Mouse (Mus musculus): ENCODE results near the gene Gm20671. TPM values are rescaled to one million over a fixed set of nuclear protein-coding genes. Genes with fewer than 3 reads are reported as not detected.

Gene Gm20671
- not detected in 2 replicates for polyA plus RNA-seq (2015; fragmentation: Nextera tagmentation; extraction: Ambion mirVana)

DNA sequence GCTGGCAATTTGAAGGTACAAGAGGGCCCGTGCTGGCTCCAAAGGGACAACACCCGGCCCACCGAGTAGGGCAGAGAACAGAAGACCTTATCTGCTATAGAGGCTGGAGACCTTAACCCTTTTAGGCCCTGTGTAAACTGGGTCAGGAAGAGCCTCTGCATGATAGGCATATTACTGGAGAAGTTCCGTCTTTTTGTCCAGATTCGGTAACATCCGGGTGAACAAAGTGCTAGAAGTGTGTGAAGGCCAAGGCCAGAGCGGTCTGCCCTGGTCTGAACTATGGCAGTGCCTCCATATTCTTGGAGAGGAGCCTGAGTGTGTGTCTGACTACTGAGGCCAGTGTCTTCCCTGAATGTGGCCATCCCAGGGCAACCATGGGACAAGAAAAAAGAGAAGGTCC lies at the start of gene Gm20671:
Gene Gm20671 (minus strand): TSS at position 101 of the 400 bp plus-strand sequence.

DNA sequence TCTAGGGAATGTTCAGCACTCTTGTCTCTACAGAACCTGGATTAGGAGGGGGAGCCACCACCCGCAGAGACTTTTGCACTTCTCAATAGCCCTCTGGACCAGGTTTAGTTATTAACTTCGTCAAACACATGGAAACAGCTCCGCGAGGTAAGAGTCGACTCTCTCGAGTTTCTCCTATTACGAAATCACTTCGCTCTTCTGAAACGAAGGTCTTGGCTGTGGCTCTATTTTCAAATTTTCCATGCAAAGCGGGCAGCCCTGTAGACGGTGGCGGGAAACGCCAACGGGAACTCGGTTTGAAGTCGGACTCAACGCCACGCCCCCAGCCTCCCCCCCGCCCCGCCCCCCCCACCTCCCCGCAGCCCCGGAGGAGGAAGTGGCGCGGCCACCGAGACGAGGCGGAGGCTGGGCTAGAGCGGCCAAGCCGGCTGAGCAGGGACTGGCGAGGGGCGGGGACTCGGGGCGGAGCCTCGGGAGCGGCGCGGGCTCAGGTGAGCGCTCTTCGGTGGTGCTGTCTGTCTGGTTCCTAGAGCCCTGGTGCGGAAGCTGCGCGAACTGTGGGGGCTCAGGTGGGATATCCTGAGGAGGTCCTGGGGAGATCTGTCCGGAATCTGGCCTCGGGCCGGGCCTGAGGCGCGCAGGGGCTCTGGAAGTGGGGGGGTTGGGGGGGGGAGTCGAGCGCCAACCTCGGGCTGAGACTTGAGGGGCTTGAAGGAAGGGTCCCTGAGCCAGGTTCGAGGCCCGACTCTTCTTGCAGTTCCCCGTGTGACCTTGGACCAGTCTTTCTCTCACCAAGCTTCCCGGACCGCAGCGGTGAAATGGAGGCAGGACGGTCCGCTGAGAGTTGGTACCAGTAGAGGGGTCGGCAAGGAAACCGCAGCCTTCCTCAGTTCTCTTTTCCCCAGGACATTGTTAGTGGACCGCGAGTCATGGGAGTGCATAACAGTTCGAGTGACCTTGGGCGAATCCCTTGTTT lies 36.6 kb upstream of the Gm20671 start, which contains the start of gene Depdc5:
Gene Depdc5 (plus strand): TSS at position 449 of the 976 bp plus-strand sequence.

DNA sequence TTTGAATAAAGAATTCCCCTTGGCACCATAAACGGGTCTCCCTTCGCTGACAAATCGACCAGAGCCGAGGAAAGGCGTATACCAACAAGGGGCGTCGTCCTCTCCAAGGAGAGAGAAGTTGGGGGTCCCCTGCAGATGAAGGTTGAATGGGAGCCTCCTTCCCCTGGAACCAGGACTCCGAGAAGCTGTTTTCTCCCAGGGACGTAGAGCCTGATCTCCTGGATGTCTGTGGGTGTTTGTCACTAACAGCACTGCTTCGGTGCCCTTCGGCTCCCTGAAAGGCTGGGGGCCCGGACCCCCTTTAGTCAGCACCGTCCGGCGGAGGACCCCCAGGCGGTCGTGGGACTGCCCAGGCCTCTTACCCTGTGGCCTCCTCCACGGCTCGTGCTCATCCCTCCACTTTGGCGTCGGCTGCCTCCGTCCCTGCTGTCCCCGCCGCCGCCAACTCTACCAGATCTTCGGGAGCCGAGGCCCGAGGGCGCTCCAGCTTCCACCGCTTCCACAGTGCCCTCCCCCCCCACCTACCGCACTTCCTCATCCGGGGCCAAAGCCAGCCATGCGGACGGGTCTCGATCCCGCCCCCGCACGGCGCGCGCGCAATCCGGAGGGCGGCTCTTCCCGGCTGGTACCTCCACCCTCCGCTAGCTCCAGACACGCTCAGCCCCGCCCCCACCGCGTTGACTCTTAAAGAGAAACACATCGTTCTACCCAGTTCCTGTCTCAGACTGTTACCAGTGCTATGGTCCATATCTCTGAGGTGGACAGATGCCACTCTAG lies 27.0 kb upstream of the Gm20671 start, which contains the start of gene Prr14l:
Gene Prr14l (minus strand): TSS at position 526 of the 777 bp plus-strand sequence.

DNA sequence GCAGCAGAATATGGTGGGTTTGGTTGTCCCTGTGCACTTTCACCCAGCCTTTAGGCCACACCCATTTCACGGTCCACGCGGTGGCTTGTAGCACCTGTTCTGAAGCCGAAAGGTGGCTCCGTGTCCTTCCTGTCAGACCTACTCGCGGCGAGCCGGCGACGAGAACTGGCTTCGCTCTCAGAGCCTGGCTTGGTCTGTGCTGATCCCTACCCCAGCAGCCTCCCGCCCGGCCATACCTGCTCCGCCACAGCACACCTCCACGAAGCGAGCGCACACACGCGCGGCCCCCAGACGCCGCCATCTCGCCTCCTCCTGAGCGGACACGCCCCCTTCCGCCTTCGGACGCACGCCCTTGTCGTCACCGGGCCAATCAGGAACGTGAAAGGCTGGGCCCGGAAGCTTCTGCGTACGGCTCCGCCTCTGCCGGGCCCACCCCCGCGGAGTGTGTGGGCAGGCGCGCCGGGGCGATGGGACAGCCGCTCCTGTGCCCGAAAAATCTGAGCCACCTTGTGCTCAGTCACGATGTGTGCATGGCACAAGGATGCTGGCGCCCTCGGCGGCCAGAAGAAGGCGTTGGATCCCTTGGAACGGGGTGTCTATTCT lies 41.5 kb downstream of the Gm20671 start, which contains the start of gene Pisd:
Gene Pisd (minus strand): TSS at position 334 of the 603 bp plus-strand sequence.

Other genes with a start within 250 kb of the Gm20671 start
- gene Yes1, start 215.9 kb downstream of the Gm20671 start, polyA plus RNA-seq (2015; fragmentation: Nextera tagmentation; extraction: Ambion mirVana) = 14.9 and 15.2 TPM in 2 replicates
- 72.8 and 82.3 TPM in 2 replicates for gene Pisd, start 41.5 kb downstream of the Gm20671 start, polyA plus RNA-seq (2015; fragmentation: Nextera tagmentation; extraction: Ambion mirVana)
- 8.4 and 13.5 TPM in 2 replicates for gene Prr14l, start 27.1 kb upstream of the Gm20671 start, polyA plus RNA-seq (2015; fragmentation: Nextera tagmentation; extraction: Ambion mirVana)
- gene Depdc5, start 36.6 kb upstream of the Gm20671 start, polyA plus RNA-seq (2015; fragmentation: Nextera tagmentation; extraction: Ambion mirVana) = 13.9 and 18.3 TPM in 2 replicates
- 985 and 986 TPM in 2 replicates for gene Ywhah, start 191.7 kb upstream of the Gm20671 start, polyA plus RNA-seq (2015; fragmentation: Nextera tagmentation; extraction: Ambion mirVana)